Mouse (Mus musculus) adrenal gland, postnatal 10 days (tissue): ENCODE results near the gene Kdelr1. TPM values are rescaled to one million over a fixed set of nuclear protein-coding genes. Genes with fewer than 3 reads are reported as not detected.
A peak's percentile ranks its signal among the peaks of the same experiment; 100 is the strongest.
"Not testable (repeated sequence)": the region's sequence is repeated elsewhere in the genome, so short reads cannot be mapped to it uniquely, and the experiment has no call there.

Experiments
- DNase-seq: peaks from one replicate; pipeline ENCODE4 v3.0.0; 2021; ENCODE audit warnings: mixed read lengths
- total RNA-seq, 2 experiments: library from RNA; stranded (reverse); gene quantifications; 2 replicates each; pipeline ENCODE4 v1.2.3; 2021

Kdelr1 gene
- total RNA-seq, 2 experiments from 2014 or later = 126 to 132 TPM

DNA sequence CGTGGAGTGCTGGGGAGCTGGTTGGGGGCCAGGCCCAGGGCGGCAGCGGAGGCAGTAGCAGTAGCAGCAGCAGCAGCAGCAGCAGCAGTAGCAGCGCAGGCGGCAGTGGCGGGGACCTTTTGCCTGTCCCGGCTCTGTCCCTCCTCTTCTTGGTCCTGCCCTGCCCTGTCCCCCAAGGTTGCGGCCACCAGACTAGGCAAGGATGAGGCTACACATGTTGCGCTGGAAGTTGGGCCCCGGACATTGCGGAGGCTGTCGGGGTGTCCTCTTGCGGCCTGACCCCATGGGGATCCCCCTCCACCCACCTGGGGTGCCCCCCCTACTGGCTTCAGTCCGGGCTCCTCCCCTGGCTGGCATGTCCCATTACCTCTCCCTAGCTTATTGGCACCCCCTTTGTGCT, 2.8 kb upstream of the Kdelr1 start:
- peak; percentile 44 for DNase-seq

DNA sequence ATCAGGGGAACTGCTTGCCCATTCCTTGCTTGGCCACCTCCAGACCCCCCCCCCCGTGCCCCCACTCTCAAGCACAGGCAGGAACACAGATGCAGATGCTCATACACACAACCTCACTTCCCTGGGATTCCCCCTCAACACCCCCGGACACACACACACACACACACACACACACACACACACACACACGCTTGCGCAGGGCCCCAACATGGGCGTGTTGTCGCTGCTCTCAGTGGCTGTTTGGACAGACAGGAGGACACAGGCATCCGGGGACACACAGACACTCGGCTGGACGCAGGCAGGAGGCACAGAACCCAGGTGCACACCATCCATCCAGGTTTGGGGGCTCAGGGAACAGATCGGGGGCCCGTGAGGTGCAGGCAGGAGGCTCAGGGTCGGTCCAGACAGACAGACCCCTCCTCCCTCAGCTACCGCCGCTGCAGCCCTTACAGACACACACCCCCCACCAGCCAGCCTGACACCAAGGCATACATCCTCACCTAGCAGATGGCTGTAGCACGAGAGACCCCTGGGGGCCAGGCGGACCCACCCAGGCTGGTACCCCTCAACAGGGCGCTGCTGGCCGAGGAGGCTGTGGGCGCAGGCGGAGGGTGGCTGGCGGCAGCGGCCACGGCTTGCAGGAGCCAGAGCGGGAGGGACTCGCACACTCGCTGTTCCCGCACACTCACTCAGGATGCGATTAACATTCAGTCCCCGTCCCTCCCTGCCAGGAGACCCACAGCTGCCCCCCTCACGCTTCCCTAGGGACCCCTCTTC, 2.1 kb upstream of the Kdelr1 start:
- no peak for DNase-seq

GRCm38 (mm10) chr7:45873061-45873947, 732 bp downstream of the Kdelr1 start:
- DNase-seq = peak; percentile 78

DNA sequence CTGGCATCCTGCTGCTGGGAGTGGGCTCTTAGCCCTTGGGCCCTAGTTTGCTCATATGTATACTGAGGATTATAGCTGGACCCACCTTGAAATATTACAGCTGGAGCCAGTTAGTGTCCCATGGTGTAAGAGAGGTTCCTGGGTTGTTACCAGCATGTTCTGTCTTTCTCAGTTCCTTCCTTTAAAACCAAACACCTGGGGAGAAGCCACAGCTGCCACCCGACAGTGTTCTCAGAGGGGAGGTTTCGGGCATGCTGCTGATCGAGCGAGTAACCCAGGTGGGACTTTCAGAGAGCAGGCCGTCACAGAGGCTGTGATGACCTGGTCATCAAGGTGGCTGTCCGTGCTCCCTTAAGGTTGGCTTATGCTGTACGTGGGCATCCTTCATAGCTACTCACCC, 4.3 kb downstream of the Kdelr1 start:
- DNase-seq = no peak

GRCm38 (mm10) chr7:45878278-45878677, 5.7 kb downstream of the Kdelr1 start, which contains the start of gene Grin2d:
TSS of gene Grin2d (minus strand) at chr7:45878378.
- not testable (repeated sequence) for DNase-seq

GRCm38 (mm10) chr7:45880531-45880930, 8.0 kb downstream of the Kdelr1 start:
- DNase-seq = no peak

DNA sequence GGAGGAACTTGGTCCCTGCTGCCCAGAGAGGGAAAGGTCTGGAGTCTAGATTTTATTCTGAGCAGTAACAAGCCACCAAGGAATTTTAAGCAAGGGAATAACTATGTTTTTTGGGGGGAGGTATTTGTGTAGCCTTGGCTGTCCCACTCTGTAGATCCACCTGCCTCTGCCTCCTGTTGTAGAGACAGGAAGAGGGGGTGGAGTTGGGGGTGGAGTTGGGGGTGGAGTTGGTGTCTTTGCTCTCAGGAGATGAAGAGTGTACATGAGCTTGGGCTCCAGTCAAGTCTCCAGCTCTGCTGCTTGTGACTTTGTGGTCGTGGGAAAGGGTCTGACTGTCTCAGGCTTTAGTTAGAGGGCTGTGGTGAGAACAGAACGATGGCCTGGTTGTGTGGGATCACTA, 8.4 kb downstream of the Kdelr1 start:
- no peak for DNase-seq

GRCm38 (mm10) chr7:45887246-45887645, 14.7 kb downstream of the Kdelr1 start:
- DNase-seq = no peak

- DNase-seq = no peak
Measured at GRCm38 (mm10) chr7:45892651-45893050, 20.1 kb downstream of the Kdelr1 start.

DNA sequence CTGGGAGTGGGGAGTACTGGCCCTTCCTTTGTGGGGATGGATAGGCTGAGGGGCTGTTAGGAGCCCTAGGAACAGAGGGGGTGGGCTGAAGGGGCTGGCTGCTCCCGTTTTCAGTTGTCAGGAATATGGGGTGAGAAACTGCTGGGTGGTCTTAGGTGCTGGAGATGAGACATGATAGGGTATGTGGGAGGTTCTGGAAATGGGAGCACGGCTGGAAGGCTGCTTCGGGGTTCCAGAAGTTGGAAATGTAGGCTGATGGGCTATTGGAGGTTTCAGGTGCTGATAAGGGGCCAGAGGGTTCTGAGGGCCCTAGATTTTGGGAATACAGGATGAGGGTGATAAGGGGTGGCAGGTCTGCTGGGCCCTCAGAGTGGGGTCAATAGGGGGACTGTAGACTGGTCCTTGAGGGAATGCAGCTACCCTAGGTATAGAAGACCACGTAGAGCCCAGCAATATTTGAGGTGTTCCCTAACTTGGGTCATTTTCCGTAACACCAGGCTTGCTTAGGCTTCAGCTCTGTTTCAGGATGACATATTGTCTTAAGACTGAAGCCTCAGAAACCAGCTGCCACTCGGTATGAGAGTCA, 23.5 kb downstream of the Kdelr1 start:
- no peak for DNase-seq

DNA sequence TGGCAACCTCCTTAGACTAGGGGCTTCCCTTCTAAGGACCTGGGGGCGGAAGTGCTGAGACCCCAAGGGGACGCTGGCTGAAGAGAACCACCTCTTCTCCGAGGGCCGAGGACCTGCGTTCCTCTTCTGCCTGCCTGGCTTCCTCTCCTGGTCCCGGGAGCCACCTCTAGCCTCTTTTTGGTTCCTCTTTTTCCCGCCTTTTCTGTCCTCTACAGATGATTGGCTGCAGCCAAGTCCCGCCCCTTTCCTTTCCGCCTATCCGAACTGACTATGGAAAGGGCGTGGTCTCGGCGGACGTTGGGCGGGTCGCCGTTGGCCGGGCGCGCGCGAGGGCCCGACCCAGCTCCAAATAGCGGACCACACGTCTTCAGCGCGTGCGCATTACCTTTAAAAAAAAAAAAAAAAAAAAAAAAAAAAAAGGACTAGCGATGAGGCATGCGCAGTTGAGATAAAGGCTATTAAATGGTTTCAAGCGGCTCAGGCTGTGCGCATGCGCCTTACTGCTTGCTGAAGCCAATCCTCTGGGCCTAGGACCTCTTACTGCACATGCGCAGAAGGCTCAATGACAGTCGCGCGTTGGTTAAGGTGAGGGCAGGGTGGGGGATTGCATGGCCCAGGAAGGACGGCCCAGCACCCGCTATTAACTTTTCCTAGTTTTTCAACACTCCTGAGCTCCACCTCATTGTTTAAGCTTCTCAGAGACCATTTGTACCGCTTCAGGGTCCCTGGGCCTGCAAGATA, 24.1 kb downstream of the Kdelr1 start, which contains the start of the genes Syngr4 and Tmem143:
Gene Syngr4, minus strand, starts transcription at position 198 of the 741 bp plus-strand sequence.
Gene Tmem143, plus strand, starts transcription at position 425 of the 741 bp plus-strand sequence.
- DNase-seq = peak; percentile 95

- peak; percentile 72 for DNase-seq
Measured at GRCm38 (mm10) chr7:45897258-45897757, 24.7 kb downstream of the Kdelr1 start.

DNA sequence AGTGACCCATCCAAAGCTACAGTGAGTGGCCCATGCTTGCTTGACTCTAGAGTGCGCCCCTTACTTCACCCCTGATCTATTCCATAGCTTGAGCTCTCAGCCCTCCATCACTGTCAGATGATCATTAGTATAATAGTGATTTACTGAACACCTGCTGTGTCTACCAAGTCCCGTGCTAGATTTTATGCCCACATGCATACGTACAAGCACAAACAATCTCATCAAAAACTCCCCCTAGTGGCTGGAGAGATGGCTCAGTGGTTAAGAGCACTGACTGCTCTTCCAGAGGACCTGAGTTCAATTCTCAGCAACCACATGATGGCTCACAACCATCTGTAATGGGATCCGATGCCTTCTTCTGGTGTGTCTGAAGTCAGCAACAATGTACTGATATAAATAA, 25.6 kb downstream of the Kdelr1 start:
- not testable (repeated sequence) for DNase-seq

- DNase-seq = peak; percentile 58
Measured at GRCm38 (mm10) chr7:45901562-45901961, 29.0 kb downstream of the Kdelr1 start.

- no peak for DNase-seq
Measured at GRCm38 (mm10) chr7:45902481-45903002, 30.0 kb downstream of the Kdelr1 start.

DNA sequence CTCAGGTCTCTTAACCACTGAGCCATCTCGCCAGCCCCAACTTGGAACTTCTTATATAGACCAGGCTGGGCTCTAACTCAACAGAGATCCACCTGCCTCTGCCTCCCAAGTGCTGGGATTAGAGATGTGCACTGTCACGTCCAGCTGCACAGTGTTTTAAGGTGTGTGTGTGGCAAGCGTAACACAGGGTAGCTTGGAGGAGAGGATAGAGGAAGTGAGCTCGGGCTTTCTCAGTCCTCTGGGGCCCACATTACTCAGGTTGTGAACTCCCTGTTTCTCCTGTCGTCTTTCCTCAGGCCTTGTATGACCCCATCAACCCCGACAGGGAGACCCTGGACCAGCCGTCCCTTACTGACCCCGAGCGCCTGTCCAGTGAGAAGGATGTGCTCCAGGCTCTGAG, 34.0 kb downstream of the Kdelr1 start:
- DNase-seq = no peak

- DNase-seq = no peak
Measured at GRCm38 (mm10) chr7:45908384-45908783, 35.8 kb downstream of the Kdelr1 start.

DNA sequence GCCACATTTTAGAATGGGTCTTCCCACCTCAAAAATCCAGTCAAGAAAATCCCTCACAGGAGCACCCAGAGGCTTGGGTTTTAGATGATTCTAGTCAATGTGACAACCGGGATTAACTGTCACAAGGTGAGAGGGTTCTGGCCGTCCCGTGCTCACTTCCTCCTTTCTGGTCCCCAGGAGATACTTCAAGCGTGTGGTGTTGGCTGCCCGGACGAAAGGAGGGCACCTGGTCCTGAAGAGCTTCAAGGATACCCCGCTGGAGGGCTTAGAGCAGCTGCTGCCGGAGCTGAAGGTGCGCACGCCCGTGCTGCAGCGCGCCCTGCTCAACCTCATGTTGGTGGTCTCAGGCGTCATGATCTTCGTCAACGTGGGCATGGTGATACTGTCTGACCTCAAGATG, 36.6 kb downstream of the Kdelr1 start:
- DNase-seq = no peak

GRCm38 (mm10) chr7:45914067-45914466, 41.5 kb downstream of the Kdelr1 start:
- no peak for DNase-seq

GRCm38 (mm10) chr7:45915011-45915410, 42.4 kb downstream of the Kdelr1 start:
- DNase-seq = no peak
